Mouse (Mus musculus) G1E (cell line): ENCODE data around the gene Thrb.

Experiments used
- CTCF ChIP-seq: IDR thresholded peaks from 2 replicates; pipeline ENCODE4 v1.5.1; 2012; ENCODE audit warnings: low read depth, low read length, inconsistent platforms, mixed read lengths
- GATA1 ChIP-seq: IDR thresholded peaks from 2 replicates; pipeline ENCODE4 v1.6.1; 2012; ENCODE audit warnings: borderline replicate concordance, low read length, inconsistent platforms, mixed read lengths
- GATA2 ChIP-seq: IDR thresholded peaks from 2 replicates; pipeline ENCODE4 v1.6.1; 2012; ENCODE audit warnings: low read depth, low read length, inconsistent platforms, borderline replicate concordance
- POLR2AphosphoS5 ChIP-seq: IDR thresholded peaks from 2 replicates; pipeline ENCODE4 v1.6.1; 2012; ENCODE audit warnings: low read depth, low read length, inconsistent platforms; ENCODE audit not compliant: insufficient replicate concordance
- TAL1 ChIP-seq: conservative IDR thresholded peaks from 2 replicates; pipeline ENCODE4 v1.6.1; 2012; ENCODE audit warnings: low read depth, low read length, inconsistent platforms, mixed read lengths

GRCm38 (mm10) chr14:17845871-17846270 lies 185.8 kb downstream of the Thrb start:
- TF ChIP-seq CTCF: no peak
- no peak for TF ChIP-seq POLR2AphosphoS5
- no peak for TF ChIP-seq GATA1
- no peak for TF ChIP-seq TAL1
- no peak for TF ChIP-seq GATA2
